13 mouse cellular contexts compared by ENCODE assay signal in genomic region chr17:31024782-31025125, GRCm38 (mm10).
"Had no signal": no experiment of that assay in that cellular context is flagged by ENCODE, and none has a peak within 500 bp of the region (broad histone marks: within the 10 kb centered on the region; RNA-seq: fewer than 3 reads in every experiment).

No protein-coding gene starts in this region.

- H3K27ac ChIP-seq: kidney, embryonic 15.5 days; limb, embryonic 15.5 days; liver, embryonic 14.5 days; midbrain, embryonic 12.5 days; neural tube, embryonic 13.5 days; stomach, embryonic 15.5 days had no signal

- H3K36me3 ChIP-seq: kidney, embryonic 15.5 days; limb, embryonic 15.5 days; midbrain, embryonic 12.5 days; neural tube, embryonic 13.5 days; stomach, embryonic 15.5 days had no signal

- DNase-seq: kidney, adult 2 months; kidney, postnatal 14 days; retina, postnatal 1 day; right cerebral cortex, postnatal 4 days; spleen, adult 18-20 months; thymus, adult 2 months; thymus, postnatal 36 days had no signal

- H3K9ac ChIP-seq: kidney, embryonic 15.5 days; limb, embryonic 15.5 days; liver, embryonic 14.5 days; midbrain, embryonic 12.5 days; neural tube, embryonic 13.5 days; stomach, embryonic 15.5 days had no signal

- H3K27me3 ChIP-seq: kidney, embryonic 15.5 days; limb, embryonic 15.5 days; midbrain, embryonic 12.5 days; neural tube, embryonic 13.5 days; stomach, embryonic 15.5 days had no signal

- H3K4me3 ChIP-seq: kidney, embryonic 15.5 days; limb, embryonic 15.5 days; midbrain, embryonic 12.5 days; neural tube, embryonic 13.5 days; stomach, embryonic 15.5 days had no signal

- H3K4me1 ChIP-seq: midbrain, embryonic 12.5 days; stomach, embryonic 15.5 days had no signal
